Mouse (Mus musculus) urinary bladder, postnatal 14 days (tissue): Measurements from ENCODE around the gene Prnd.

Experiments
- DNase-seq: peaks from one replicate; pipeline ENCODE4 v3.0.0; 2021; ENCODE audit warnings: low spot score

The Prnd gene

GRCm38 (mm10) chr2:131987950-131988349, 37.3 kb downstream of the Prnd start:
- no peak for DNase-seq

- DNase-seq = no peak
These were observed 37.9 kb downstream of the Prnd start for GRCm38 (mm10) chr2:131988550-131988949.

- no peak for DNase-seq
These were observed 41.8 kb downstream of the Prnd start for GRCm38 (mm10) chr2:131992487-131992886.

GRCm38 (mm10) chr2:131993151-131993550, 42.5 kb downstream of the Prnd start:
- DNase-seq = no peak

- DNase-seq = no peak
These were observed 43.0 kb downstream of the Prnd start for GRCm38 (mm10) chr2:131993563-131994088.

GRCm38 (mm10) chr2:131994971-131995370, 44.3 kb downstream of the Prnd start:
- no peak for DNase-seq

GRCm38 (mm10) chr2:131995742-131996141, 45.1 kb downstream of the Prnd start:
- no peak for DNase-seq

GRCm38 (mm10) chr2:131996369-131996768, 45.7 kb downstream of the Prnd start:
- DNase-seq = no peak

GRCm38 (mm10) chr2:131997356-131997755, 46.7 kb downstream of the Prnd start:
- no peak for DNase-seq

- DNase-seq = no peak
These were observed 51.2 kb downstream of the Prnd start for GRCm38 (mm10) chr2:132001696-132002334.

GRCm38 (mm10) chr2:132003916-132004315, 53.3 kb downstream of the Prnd start:
- DNase-seq = no peak

- no peak for DNase-seq
These were observed 54.0 kb downstream of the Prnd start for GRCm38 (mm10) chr2:132004495-132005136.

- DNase-seq = no peak
These were observed 54.8 kb downstream of the Prnd start for GRCm38 (mm10) chr2:132005445-132005844.
